Mouse (Mus musculus): Measurements from ENCODE around the gene Defb25.

Defb25 gene

DNA sequence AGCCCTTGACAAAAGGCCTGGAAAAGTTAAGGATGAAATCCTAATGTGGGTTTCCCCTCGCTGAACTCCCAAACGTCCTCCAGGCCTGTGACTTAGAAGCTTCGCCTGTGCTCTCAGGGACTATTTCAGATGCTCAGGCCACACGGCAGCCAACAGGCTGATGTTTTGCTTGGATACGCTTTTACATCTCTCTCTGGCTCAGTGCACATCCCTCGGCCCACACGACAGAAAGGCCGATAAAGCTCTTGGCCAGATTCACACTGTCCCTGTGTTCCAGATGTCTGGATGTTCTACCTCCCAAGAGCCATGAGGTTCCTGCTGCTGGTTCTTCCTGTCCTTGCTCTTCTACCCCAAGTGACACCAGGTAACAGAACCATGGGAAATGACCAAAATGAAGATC, 49.4 kb downstream of the Defb25 start:
- in situ Hi-C loops (cut with MboI, MseI) = no loop called here

Data from regulatory T cell (primary cell).